Mouse (Mus musculus): ENCODE results near the gene Art4. TPM values are rescaled to one million over a fixed set of nuclear protein-coding genes. Genes with fewer than 3 reads are reported as not detected.
A peak's percentile ranks its signal among the peaks of the same experiment; 100 is the strongest.

Gene Art4
- polyA plus RNA-seq, 1 experiment from 2014 or later: 3.3 TPM

- Histone ChIP-seq H3K4me2 (replicated peaks) (peak within 1 kb of the TSS; percentile 68), H3K4me3 (replicated peaks) (peak within 1 kb of the TSS; percentile 100), H3K36me3 (peaks cover 24% of the 10 kb centered on the region), H3K27me3 (peaks cover 4% of the 10 kb centered on the region; the same call in 1 of the 2 replicates), H3K4me1 (peaks cover 5% of the 10 kb centered on the region), H3K9me3 (replicated peaks) (no peaks in the 10 kb centered on the region), H3K9ac (peak within 1 kb of the TSS; percentile 99), H3K27ac (replicated peaks) (peak within 1 kb of the TSS; percentile 89)
- under 1% methylated on average over 33 of the region's 34 CpGs for WGBS
- ATAC-seq (ENCODE audit: insufficient number of reproducible peaks, low FRiP score, low TSS enrichment, low read depth): no peak
Observed at GRCm38 (mm10) chr6:136827516-136827880, 30.0 kb downstream of the Art4 start, which contains the start of gene BC049715. Gene BC049715 (plus strand): TSS chr6:136827626.

DNA sequence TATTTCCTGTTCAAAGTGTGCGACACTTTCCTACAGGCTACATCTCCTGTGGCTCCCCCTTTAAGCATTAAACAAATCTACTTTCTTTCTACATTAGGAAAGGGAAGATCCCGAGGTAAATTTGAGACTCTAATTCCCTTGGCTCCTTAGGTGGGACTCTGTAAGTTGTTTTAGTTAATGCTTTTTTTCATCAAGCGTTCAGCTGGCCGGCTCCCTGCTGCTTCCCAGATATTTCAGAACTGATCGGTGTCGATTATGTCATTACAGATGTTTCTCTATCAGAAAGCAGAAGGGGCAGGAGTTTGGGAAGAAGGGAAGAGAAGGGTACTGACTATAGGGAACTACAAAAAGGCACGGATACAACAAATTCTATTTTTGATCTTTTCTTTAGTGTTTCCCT lies 30.4 kb downstream of the Art4 start:
- peak overlapping the region; percentile 99 for H3K9ac ChIP-seq

GRCm38 (mm10) chr6:136824987-136825386 lies 32.5 kb downstream of the Art4 start:
- 91% methylated on average over 8 of the region's 8 CpGs for WGBS
- peaks cover 5% of the 10 kb centered on the region for H3K4me1 ChIP-seq
- no peak for ATAC-seq (ENCODE audit: insufficient number of reproducible peaks, low FRiP score, low TSS enrichment, low read depth)
- H3K36me3 ChIP-seq: peaks cover 49% of the 10 kb centered on the region
- H3K4me2 ChIP-seq (replicated peaks): no peak overlapping the region
- H3K9ac ChIP-seq: no peak overlapping the region
- no peaks in the 10 kb centered on the region for H3K9me3 ChIP-seq (replicated peaks)
- no peak overlapping the region for H3K27ac ChIP-seq (replicated peaks)
- H3K4me3 ChIP-seq (replicated peaks): no peak overlapping the region
- no peaks in the 10 kb centered on the region for H3K27me3 ChIP-seq

More for the DNA sequence above, 30.4 kb downstream of the Art4 start:
- Histone ChIP-seq H3K4me1 (peaks cover 5% of the 10 kb centered on the region), H3K27me3 (peaks cover 4% of the 10 kb centered on the region; the same call in 1 of the 2 replicates), H3K36me3 (peaks cover 28% of the 10 kb centered on the region), H3K9me3 (replicated peaks) (no peaks in the 10 kb centered on the region), H3K27ac (replicated peaks) (no peak overlapping the region), H3K4me2 (replicated peaks) (peak overlapping the region; percentile 68), H3K4me3 (replicated peaks) (peak overlapping the region; percentile 100)
- WGBS: 14% methylated on average over 7 of the region's 7 CpGs
- no peak for ATAC-seq (ENCODE audit: insufficient number of reproducible peaks, low FRiP score, low TSS enrichment, low read depth)

DNA sequence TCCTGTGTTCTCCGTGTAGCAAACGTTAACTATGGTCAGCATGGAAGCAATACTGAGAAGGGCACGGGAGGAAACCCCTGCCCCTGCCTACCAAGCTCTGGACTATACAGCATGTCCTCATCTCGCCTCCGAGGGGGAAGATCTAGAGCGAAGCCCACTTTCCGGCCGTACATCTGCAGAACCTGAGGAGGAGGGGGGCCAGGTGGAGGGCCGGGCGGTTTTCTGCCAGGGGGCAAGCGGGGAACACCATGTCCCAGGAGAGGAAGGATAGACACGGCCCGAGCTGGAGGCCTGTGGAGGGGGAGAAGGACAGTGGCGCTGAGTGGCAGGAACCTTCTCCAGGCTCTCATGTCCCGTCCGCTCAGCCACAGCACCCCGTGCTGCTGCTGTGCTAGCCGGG lies 36.4 kb downstream of the Art4 start:
- 88% methylated on average over 18 of the region's 18 CpGs for WGBS
- no peaks in the 10 kb centered on the region for H3K27me3 ChIP-seq

GRCm38 (mm10) chr6:136820381-136820780 lies 37.2 kb downstream of the Art4 start:
- no peak overlapping the region for H3K9ac ChIP-seq
- H3K9me3 ChIP-seq (replicated peaks): no peaks in the 10 kb centered on the region
- ATAC-seq (ENCODE audit: insufficient number of reproducible peaks, low FRiP score, low TSS enrichment, low read depth): no peak
- H3K27me3 ChIP-seq: no peaks in the 10 kb centered on the region
- peaks cover 89% of the 10 kb centered on the region for H3K36me3 ChIP-seq
- no peaks in the 10 kb centered on the region for H3K4me1 ChIP-seq
- no peak overlapping the region for H3K4me2 ChIP-seq (replicated peaks)
- H3K4me3 ChIP-seq (replicated peaks): no peak overlapping the region
- no peak overlapping the region for H3K27ac ChIP-seq (replicated peaks)
- 94% methylated on average over 21 of the region's 21 CpGs for WGBS

More for the DNA sequence above, 36.4 kb downstream of the Art4 start:
- no peak for ATAC-seq (ENCODE audit: insufficient number of reproducible peaks, low FRiP score, low TSS enrichment, low read depth)
- Histone ChIP-seq H3K36me3 (peaks cover 84% of the 10 kb centered on the region), H3K4me3 (replicated peaks) (no peak overlapping the region), H3K9ac (no peak overlapping the region), H3K9me3 (replicated peaks) (no peaks in the 10 kb centered on the region), H3K4me2 (replicated peaks) (no peak overlapping the region), H3K27ac (replicated peaks) (no peak overlapping the region), H3K4me1 (no peaks in the 10 kb centered on the region)

GRCm38 (mm10) chr6:136817549-136817948 lies 40.0 kb downstream of the Art4 start:
- Histone ChIP-seq H3K27me3 (no peaks in the 10 kb centered on the region), H3K4me1 (no peaks in the 10 kb centered on the region), H3K4me3 (replicated peaks) (no peak overlapping the region), H3K9me3 (replicated peaks) (no peaks in the 10 kb centered on the region), H3K27ac (replicated peaks) (no peak overlapping the region), H3K4me2 (replicated peaks) (no peak overlapping the region), H3K9ac (no peak overlapping the region), H3K36me3 (peaks cover 91% of the 10 kb centered on the region)
- WGBS: 95% methylated on average over 3 of the region's 3 CpGs
- no peak for ATAC-seq (ENCODE audit: insufficient number of reproducible peaks, low FRiP score, low TSS enrichment, low read depth)

- 91% methylated on average over 21 of the region's 21 CpGs for WGBS
- no peak for ATAC-seq (ENCODE audit: insufficient number of reproducible peaks, low FRiP score, low TSS enrichment, low read depth)
- no peaks in the 10 kb centered on the region for H3K9me3 ChIP-seq (replicated peaks)
- H3K4me1 ChIP-seq: no peaks in the 10 kb centered on the region
- H3K9ac ChIP-seq: no peak overlapping the region
- H3K27me3 ChIP-seq: no peaks in the 10 kb centered on the region
- no peak overlapping the region for H3K27ac ChIP-seq (replicated peaks)
- peaks cover 89% of the 10 kb centered on the region for H3K36me3 ChIP-seq
- H3K4me3 ChIP-seq (replicated peaks): no peak overlapping the region
- H3K4me2 ChIP-seq (replicated peaks): no peak overlapping the region
Observed at GRCm38 (mm10) chr6:136816826-136817225, 40.7 kb downstream of the Art4 start.

DNA sequence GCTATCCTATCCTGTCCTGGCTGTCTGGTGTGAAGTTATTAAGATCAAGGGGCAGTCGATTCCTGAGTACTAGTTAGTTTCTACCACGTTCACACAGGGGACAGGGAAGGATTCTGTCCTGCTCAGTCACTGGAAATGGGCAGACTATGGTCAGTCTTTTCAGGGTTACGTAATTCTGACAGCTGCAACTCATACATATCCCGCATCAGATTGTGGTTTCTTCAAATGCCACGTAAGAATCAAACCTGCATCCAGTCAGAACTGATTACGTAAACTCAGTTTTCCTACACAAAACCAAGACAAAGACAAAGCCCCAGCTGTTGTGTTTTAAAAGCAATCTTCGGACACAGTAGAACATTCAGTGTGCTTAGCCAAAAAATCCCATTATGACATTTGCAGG lies 42.2 kb downstream of the Art4 start:
- Histone ChIP-seq H3K27me3 (no peaks in the 10 kb centered on the region), H3K4me2 (replicated peaks) (no peak overlapping the region), H3K27ac (replicated peaks) (no peak overlapping the region), H3K36me3 (peaks cover 75% of the 10 kb centered on the region), H3K9ac (no peak overlapping the region), H3K9me3 (replicated peaks) (no peaks in the 10 kb centered on the region), H3K4me1 (peaks cover 2% of the 10 kb centered on the region; the same call in 1 of the 2 replicates), H3K4me3 (replicated peaks) (no peak overlapping the region)
- ATAC-seq (ENCODE audit: insufficient number of reproducible peaks, low FRiP score, low TSS enrichment, low read depth): no peak
- WGBS: 92% methylated on average over 7 of the region's 7 CpGs

- no peak for ATAC-seq (ENCODE audit: insufficient number of reproducible peaks, low FRiP score, low TSS enrichment, low read depth)
- 42% methylated on average over 4 of the region's 4 CpGs for WGBS
- Histone ChIP-seq H3K27ac (replicated peaks) (0 out of 2 replicates have a peak overlapping the region, but pooled peaks have one; percentile 22), H3K4me1 (peaks cover 18% of the 10 kb centered on the region), H3K9ac (no peak overlapping the region), H3K4me2 (replicated peaks) (no peak overlapping the region), H3K4me3 (replicated peaks) (no peak overlapping the region), H3K27me3 (no peaks in the 10 kb centered on the region), H3K36me3 (peaks cover 55% of the 10 kb centered on the region), H3K9me3 (replicated peaks) (no peaks in the 10 kb centered on the region)
Observed at GRCm38 (mm10) chr6:136813117-136813516, 44.4 kb downstream of the Art4 start.

DNA sequence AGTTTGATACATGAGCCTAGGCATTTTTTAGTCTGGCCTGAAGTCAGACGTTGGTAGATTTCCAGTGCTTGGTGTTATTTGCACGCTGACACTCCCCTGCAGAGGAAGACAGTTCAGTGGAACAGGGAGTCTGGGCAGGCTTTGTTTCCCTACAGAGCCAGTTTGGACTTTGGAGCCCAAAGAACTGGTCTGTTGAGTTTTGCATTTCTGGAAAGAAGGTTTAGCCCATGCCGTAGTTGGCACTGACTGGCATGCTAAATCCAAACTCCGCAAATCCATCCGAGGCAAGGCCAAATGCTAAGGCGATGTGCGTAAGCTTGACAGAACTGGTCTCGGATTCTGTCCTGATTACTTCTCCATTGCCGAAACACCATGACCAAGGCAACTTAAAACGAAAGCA lies 46.3 kb downstream of the Art4 start:
- H3K27me3 ChIP-seq: no peaks in the 10 kb centered on the region
- H3K4me2 ChIP-seq (replicated peaks): no peak overlapping the region
- no peak overlapping the region for H3K4me3 ChIP-seq (replicated peaks)
- peaks cover 33% of the 10 kb centered on the region for H3K4me1 ChIP-seq
- 80% methylated on average over 10 of the region's 10 CpGs for WGBS
- no peak overlapping the region for H3K27ac ChIP-seq (replicated peaks)
- peaks cover 37% of the 10 kb centered on the region for H3K36me3 ChIP-seq
- no peaks in the 10 kb centered on the region for H3K9me3 ChIP-seq (replicated peaks)
- H3K9ac ChIP-seq: no peak overlapping the region
- no peak for ATAC-seq (ENCODE audit: insufficient number of reproducible peaks, low FRiP score, low TSS enrichment, low read depth)

DNA sequence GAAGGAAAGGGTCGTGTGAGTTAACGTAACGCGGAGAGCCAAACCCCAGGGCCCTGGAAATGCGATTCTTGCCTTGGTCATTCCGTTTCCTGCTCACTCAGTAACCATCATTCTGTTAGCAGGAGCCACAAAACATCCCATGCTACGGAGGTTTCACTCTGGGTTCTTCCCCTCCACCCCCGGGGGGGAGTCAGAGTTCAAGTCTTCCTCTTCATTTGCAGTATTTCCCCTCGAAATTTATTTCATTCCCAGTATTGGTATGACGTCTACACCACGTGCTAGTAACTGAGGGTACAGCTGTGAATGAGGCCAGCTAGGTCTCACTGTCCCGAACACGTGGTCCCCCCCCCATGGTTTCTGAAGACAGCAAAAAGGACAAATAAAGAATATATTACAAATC lies 47.9 kb downstream of the Art4 start:
- ATAC-seq (ENCODE audit: insufficient number of reproducible peaks, low FRiP score, low TSS enrichment, low read depth): no peak
- Histone ChIP-seq H3K4me2 (replicated peaks) (peak overlapping the region; percentile 95), H3K4me3 (replicated peaks) (peak overlapping the region; percentile 97), H3K4me1 (peaks cover 33% of the 10 kb centered on the region), H3K27me3 (no peaks in the 10 kb centered on the region), H3K9ac (no peak overlapping the region), H3K36me3 (peaks cover 24% of the 10 kb centered on the region), H3K9me3 (replicated peaks) (no peaks in the 10 kb centered on the region), H3K27ac (replicated peaks) (no peak overlapping the region)
- WGBS: 66% methylated on average over 13 of the region's 13 CpGs

DNA sequence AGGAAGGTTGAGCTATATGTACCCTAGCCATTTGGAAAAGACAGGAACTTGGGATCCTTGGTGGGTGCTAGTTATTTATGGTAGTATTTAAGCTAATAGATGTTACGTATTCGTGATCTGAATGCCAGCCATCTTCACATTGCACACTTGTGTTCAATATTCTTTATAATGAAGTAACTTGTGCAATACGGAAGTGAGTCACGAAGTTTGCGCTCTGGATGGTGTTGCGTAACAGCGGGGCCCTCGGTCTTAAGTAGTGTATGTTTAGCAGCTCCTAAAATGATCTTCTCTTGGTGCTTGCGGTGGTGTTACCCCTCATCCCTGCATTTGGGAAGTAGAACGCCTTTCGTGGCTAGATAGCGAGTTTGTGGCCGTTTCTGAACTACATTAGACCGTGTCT lies 48.5 kb downstream of the Art4 start:
- H3K36me3 ChIP-seq: peaks cover 18% of the 10 kb centered on the region
- H3K4me3 ChIP-seq (replicated peaks): peak overlapping the region; percentile 97
- peak overlapping the region; percentile 80 for H3K27ac ChIP-seq (replicated peaks)
- no peaks in the 10 kb centered on the region for H3K9me3 ChIP-seq (replicated peaks)
- no peak for ATAC-seq (ENCODE audit: insufficient number of reproducible peaks, low FRiP score, low TSS enrichment, low read depth)
- peak overlapping the region; percentile 58; the same call in 1 of the 2 replicates for H3K9ac ChIP-seq
- H3K4me1 ChIP-seq: peaks cover 33% of the 10 kb centered on the region
- WGBS: 24% methylated on average over 14 of the region's 14 CpGs
- no peaks in the 10 kb centered on the region for H3K27me3 ChIP-seq
- peak overlapping the region; percentile 95 for H3K4me2 ChIP-seq (replicated peaks)

Data from embryonic facial prominence, embryonic 15.5 days (tissue).